Mouse (Mus musculus) layer of hippocampus, postnatal 14 days (tissue): ENCODE measurements at regions not wholly inside any gene's neighbourhood (a gene's known extent, or its start where the extent isn't known, plus 50 kb on each side); places are given as distances from the start of the nearest gene placed in this dataset.
A peak's percentile ranks its signal among the peaks of the same experiment; 100 is the strongest.

Experiments
- DNase-seq, 2 experiments: peaks; one replicate each; pipeline ENCODE4 v3.0.0; 2021 to 2022; ENCODE audit warnings: low spot score in 2 of 2, mixed read lengths in 1 of 2

GRCm38 (mm10) chr8:103873598-103874502 is 227.6 kb upstream of the Cdh5 start:
- DNase-seq: peak in 1 of 2 experiments; percentile 8

- DNase-seq: no peak
Observed at GRCm38 (mm10) chr8:103874506-103874905, 226.9 kb upstream of the Cdh5 start.

DNA sequence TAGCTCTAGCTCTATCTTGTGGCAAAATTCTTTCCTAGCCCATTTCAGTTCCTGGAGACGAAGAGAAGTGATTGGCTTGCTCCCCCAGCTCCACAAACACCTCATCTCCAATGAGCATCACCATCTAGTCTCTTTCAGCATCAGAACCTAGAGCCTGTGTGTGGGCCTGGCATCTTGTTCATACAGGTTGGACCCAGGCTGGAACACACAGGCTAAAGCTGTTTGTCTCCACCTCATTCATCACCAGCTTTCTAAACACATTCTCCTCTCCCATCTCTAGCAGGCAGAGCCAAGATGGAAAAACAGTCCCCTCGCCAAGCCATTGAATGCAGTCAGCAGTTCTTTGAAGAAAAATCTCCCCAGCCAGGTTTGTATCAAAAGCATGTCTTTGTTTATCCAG is 221.9 kb upstream of the Cdh5 start:
- DNase-seq: no peak

DNA sequence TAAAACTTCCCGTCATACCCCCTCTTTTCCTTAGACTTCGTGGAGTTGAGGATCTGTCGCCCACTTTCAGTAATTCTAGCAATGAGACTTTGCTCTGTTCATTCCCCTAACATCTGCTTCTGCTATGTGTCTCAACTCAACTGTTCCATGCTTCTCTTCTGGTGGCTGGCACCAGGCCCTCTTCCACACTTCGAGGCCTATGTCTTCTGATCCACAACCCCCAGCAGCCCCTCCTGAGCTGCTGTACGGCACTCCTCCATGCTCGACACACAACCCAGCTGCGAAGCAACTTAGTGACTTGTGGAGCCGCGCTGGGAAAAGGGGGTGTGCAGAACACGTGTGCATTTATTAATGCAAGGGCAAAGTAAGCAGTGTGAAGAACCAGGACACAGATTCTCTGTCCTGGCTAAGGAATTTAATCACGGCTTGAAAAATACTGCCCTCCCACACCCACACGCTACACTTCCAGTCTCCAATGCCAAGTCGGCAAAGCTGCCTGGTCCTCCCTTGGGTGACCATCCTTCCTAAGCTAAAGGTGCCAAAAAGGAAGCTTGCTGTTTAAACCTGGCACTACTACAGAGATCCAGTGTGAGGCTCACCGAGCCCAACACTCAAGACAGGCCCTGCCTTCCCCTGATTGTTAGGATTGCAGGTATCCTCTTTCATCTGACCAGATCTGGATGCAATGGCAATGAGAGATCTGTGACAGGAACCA is 220.8 kb upstream of the Cdh5 start:
- DNase-seq: no peak

GRCm38 (mm10) chr8:103881146-103881486 is 220.3 kb upstream of the Cdh5 start:
- no peak for DNase-seq

- DNase-seq: no peak
Observed at GRCm38 (mm10) chr8:103884873-103885780, 216.3 kb upstream of the Cdh5 start.

DNA sequence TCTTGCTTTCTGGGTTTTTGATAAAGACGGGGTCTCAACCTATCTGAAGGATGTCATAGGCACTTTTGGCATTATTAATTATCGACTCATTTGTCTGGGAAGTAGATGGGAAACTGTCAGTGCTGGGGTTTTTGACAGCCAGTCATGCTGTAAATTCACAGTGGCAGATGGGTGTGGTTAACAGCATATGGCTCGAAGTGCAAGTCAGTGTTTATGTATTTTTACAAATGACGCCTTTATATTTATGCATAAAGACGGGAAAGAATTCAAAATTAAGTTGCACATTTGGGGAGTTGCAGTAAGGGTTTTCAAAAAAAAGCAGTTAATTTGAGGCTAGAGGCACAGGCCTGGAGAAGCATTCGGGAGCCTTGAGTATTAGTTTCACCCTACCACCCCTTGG is 206.8 kb upstream of the Cdh5 start:
- DNase-seq: peak in 1 of 2 experiments; percentile 33

GRCm38 (mm10) chr8:103895132-103895531 is 206.3 kb upstream of the Cdh5 start:
- no peak for DNase-seq

DNA sequence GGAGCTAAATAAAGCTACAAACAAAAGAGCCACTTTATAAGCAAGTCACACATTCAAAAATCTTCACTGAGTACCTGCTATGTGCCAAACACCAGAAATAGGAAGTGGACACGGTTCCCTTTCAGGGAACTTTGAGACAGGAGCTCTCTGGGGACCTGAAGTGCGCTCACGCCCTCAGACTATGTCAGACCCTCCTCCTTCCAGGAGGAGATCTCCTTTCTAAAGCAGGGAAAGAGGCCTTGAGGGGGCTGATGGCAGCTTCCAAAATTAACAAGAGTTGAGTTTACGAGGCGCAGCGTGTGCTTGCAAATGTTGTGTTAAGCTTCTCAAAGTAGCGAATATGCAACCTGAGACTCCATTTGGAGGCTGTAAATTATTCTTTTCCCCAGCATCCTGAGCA is 204.0 kb upstream of the Cdh5 start:
- no peak for DNase-seq

DNA sequence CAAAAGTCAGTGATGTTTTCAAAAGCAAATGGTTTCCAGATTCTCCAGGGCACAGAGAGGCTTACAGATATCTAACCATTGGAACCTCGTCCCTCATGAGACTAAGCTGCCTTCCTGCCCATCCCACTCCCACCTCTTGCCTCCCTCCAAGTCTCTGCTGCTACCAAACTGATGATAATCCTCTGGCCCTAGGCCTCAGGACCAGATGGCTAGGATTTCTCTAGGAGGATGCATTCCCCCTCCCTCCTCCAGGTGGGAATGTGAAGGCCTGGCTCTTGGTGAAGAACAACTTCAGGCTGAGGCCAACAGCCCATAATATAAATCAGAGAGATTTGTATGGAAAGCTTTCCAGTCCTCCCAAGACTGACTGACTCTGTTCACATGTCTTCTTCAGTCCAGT is 198.9 kb upstream of the Cdh5 start:
- no peak for DNase-seq

- DNase-seq: no peak
Observed at GRCm38 (mm10) chr8:103903635-103904034, 197.8 kb upstream of the Cdh5 start.

GRCm38 (mm10) chr8:103907662-103908061 is 193.8 kb upstream of the Cdh5 start:
- DNase-seq: no peak

DNA sequence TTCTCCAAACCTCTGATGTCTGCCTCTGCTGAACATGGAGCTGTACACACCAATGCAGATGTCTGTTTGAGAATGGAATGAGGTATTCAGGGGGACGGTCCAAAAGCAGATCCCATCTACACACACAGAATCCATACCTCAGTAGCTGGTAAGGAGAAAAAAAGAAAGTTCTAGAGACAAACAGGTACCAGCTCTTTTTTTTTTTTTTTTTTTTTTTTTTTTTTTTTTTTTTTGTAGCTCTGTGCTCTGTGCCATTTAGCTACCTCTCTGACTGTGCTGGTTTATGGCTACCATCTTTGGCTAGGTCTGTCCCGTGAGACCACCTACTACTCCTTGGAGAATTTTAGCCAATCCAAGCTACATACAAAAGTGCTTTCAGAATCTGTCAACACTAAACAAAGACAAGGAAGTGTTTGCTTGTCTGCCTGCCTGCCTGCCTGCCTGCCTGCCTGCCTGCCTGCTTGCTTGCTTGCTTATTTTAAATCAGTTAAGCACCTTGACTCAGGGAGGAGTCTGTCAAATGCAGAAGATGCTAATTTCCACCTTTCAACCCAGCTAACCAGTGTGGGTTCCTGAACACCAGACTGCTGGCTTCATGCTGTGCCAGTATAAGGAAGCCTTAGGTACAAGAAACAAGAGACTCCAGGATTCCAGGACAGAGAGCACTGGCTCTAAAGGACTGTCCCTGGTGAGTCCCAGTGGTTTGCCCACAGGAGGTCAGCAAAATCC is 190.0 kb upstream of the Cdh5 start:
- no peak for DNase-seq

DNA sequence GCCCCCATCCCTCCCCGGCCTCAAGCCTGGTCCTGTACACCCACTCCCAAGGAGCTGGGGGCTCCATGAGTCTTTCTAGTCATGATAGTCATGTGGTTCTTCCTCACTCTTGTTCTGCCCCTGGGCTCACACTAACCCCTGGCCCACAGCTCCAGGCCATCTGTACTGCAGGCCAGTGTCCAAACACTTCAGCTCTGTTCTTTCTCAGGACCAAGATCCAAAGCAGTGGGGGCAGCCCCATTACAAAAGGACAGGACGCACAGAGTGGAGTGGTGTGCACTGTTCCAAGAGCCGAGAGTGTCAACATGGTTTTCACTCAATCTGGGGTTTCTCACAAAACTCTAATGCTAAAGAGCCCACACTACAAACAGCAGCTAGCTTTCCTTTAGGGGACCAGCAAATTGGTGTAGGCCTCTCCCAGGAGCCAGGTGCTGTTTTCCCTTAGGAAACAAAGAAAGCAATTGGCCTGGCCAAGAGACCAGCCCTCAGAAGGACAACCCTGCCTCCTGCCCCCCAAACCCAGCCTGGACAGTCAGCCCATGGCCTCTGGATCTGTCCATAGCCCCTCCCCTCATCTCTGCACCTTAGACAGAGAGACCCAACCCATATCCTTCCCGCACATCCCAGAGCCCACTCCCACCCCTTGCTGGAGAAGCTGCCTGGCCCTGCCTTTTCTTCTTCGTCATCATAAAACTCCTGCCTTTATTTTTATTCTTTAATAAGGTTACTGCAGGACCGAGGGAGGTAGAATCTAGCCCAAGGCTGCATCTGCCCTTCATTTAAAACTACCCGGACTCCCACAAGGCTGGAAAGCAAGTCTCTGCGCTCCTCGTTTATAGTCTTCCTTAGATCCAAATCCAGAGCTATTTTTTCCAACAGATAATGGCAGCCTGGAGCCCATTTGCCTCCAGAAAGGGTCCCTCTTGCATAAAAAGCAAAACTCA is 188.2 kb upstream of the Cdh5 start:
- no peak for DNase-seq

DNA sequence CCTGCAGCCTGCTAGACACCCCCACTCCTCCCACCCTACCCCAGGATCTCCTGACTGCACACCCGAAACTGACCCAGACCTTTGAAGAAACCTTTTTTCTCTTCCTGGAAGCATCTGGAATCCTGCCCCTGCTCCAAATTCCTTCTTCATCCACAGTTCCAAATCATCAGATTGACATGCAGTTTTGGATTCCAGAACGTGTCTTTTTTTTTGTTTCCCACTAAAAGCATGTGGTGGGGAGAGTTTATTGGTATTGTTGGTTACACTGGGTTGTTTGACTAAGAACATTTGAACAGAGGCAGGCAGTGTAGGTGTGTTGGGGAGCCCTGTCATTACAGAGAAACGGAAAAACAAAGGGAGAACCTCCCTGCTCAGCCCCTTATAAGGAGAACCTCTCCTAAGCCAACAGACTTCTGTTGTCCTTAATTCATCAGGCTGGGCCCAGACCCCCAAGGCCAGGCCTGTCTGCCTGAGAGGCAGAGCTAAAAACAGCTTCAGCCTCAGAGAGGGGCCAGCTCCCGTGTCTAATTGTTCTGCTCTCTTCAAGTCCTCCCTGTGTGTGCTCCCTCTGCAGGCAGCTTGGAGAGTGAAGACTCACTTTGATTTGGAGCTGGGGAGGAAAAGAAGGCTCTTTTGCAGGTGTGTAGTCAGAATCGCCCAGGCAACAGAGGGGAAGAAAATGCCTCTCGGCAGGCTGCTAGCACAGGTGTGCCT is 187.3 kb upstream of the Cdh5 start:
- peak; percentile 17 to 31 for DNase-seq

DNA sequence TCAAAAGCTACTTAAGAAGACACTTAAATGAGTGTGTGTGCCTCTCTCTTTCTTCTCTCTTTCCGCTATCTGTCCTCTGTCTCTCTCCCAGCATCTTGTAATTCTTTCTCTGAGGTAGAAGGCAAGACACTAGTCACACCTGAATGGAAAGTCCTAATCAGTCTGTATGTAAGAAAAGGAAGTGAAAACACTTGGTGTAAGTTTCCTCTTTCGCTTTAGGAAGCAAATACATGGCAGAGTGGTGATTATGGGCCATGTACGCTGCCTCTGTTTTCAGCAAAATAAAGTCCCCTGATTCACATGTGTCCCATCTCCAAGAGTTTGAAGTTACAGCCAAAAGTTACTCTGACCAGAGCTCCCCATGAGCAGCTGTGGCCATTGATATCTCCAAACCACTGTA is 182.1 kb upstream of the Cdh5 start:
- no peak for DNase-seq

GRCm38 (mm10) chr8:103921621-103922020 is 179.8 kb upstream of the Cdh5 start:
- no peak for DNase-seq

GRCm38 (mm10) chr8:103922746-103923145 is 178.7 kb upstream of the Cdh5 start:
- no peak for DNase-seq

DNA sequence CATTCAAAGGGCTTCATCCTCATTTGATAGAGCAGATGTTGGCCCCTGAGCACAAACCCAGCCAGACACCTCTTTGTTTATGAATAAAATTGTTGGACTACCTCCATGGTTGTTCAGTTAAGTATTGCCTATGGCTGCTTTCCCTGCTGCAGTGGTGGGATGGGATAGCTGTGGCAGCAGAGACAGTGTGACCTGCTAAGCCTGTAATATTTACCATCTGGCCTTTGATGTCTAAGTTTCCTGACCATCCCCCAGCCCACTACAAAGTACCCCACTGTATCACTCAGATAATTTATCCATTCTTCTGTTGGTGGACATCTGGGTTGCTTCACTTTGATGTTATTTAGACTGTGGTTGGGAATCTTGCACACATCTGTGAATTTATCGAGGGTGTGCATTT is 168.7 kb upstream of the Cdh5 start:
- no peak for DNase-seq
